Mouse (Mus musculus) left cerebral cortex, adult 18-20 months (tissue): ENCODE measurements at regions not wholly inside any gene's neighbourhood (a gene's known extent, or its start where the extent isn't known, plus 50 kb on each side); places are given as distances from the start of the nearest gene placed in this dataset.
A peak's percentile ranks its signal among the peaks of the same experiment; 100 is the strongest.

Source experiments
- DNase-seq, 2 experiments: peaks; one replicate each; pipeline ENCODE4 v3.0.0; 2021 to 2022; ENCODE audit warnings: low spot score in 2 of 2, mixed read lengths in 1 of 2

DNA sequence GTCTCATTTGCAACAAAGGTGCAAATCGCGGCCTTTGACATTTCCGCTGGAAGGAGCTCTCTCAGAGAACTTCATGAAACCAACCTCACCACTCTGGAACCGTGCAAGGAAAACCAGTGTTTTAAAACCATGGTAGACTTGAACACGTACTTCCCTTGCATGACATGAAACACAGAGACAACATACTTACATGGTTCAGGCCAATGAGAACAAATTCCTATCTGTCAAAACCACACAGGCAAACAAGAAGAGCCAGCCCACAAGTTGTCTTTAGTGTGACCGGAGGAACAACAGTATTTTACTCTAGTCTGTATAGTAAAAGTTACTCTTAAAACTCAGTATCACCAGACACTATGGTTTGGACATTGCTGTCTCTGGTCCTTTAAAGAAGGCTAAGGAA is 106.3 kb downstream of the Btg1 start:
- no peak for DNase-seq

DNA sequence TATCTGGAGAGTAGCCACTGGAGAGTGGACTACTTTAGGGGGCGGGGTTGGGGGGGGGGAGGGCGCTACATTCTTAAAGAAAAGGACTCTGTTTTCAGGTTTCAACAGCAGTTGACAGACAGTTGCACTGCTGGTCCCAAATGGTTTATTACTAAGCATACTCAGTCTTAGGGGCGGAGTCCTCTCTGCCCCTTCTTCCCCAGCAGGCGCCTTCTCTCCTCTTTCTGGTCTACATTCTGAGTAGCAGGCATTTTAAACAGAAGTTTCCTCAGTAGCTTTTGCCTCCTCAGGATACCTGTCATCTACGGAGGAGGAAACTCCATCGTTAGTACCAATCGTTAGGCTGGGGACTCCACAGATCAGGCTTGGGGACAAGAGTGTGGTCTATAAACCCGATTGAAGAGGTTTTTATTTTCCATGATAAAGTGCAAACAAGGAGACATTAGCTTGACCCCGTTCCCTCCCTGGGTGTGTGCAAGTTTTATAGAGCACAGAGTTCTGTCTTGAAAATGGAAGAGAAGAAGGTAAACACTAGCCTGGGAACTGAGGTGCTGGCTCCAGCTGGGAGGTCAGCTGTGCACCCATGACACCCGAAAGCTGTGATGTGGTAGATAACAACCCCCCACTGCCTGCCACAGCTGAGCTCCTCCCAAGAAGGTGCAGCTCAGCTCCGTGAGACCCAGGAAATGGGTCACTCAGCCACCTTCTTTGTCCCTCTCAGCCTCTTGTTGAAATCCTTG is 107.8 kb downstream of the Btg1 start:
- DNase-seq: no peak

DNA sequence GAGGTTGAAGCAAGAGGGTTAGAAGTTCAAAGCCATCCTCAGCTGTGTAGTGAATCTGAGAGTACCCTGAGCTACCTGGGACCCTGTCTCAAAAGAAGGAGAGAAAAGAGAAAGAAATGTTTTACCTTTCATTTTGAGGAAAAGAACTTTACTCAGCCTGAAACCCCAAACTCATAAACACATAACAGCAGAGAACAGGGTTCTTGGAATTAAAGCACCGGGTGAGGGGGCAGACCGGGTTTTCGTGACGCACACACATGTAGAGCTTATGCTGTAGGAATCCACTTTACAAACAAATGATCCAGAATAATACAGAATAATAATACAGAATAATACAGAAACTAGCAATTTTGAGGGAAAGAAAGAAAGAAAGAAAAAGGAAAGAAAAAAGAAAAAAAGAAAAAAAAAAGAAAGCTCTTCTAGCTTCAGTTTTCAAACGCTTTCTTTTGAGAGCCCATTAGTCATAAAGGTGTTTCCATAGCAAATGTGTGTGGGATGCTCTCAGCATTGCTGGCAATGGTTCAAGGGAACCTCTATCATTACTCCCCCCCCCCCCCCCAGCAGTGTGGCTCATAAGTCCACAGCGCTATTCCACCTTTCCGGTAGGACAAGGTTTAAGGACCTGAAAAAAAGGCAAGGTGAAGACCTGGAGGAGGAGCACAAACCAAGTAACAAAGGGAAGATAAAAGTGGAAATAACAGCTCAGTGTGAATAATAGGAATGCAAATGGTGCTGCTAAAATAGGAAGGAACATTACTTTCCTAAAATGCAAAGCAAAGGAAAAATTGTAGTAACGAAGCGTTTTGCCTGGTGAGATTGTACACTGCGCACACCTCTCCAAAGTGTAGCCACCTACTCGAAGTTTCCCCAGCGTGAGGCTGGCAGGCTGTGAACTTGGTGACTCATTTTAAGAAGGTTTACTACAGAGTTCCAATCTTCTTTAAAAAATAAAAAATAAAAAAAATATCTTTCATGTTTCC is 110.3 kb downstream of the Btg1 start:
- DNase-seq: peak; percentile 44 to 52

DNA sequence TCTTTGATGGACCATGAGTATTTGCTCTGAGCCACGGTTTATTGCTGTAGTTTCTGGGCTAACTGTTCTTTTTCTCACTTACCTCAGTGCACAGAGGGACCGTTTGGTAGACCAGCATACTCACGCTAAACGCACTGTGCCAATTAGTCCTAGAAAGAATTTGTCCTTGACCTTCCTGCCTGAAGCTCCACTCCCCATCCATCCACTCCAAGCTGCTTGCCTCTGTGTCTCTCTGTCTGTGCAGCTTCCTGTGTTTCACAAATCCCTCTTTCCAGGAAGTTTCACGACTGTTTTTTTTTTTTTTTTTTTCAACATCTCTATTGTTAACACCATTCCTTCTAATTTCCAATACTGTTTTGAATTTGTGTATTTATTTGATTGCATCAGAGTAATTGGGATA is 116.8 kb downstream of the Btg1 start:
- DNase-seq: no peak

DNA sequence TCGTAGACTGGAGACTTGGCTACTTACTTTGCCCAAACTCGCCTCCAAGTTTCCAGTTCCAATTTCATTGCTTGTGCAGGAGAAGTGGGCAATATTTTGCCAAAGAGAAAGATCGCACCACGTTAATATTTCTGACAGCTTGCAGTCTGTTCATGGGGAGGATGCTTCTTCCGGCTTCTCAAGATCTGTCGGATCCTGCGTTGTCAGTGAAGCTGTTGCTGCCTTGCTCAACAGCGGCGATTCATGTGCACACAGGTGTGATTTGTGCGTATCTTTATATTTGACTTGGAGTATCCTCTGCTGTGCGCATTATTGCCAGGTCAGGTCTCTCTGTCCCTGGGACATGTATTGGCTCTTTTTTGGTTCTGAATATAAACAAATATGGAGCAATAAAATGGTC is 118.3 kb downstream of the Btg1 start:
- DNase-seq: no peak

DNA sequence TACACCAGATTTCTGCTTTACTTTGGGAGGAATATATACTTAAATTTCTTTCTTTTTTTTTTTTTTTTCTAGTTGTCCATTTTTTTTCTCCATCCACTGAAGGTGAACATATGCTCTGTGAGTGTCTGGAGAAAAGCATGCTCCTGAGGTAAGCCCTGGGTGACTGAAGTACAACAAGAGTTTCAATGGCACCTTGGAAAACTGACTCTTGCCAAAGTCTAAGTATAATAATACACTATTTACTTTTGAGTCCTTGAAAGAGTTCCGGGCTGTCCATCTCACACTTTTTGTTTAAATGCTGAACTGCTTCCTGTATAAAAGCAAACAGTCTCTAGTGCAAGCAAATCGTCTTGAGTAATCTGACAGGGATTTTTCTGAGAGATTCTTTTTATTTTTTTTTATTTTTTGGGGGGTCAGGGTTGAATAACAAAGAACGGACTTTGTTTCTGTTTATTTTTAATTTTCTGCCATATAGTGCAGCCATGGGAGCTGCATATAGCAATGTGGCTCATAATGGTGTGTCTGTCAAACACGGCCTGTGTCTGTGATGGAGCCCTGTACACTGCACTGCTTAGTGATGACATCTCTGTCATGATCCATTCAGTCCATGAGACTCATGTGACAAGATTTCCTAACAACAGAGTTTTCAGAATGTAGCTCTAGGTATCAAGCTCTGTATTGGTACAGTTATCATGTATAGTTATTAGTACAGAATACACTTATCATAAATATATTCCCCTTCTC is 119.3 kb downstream of the Btg1 start:
- DNase-seq: no peak

DNA sequence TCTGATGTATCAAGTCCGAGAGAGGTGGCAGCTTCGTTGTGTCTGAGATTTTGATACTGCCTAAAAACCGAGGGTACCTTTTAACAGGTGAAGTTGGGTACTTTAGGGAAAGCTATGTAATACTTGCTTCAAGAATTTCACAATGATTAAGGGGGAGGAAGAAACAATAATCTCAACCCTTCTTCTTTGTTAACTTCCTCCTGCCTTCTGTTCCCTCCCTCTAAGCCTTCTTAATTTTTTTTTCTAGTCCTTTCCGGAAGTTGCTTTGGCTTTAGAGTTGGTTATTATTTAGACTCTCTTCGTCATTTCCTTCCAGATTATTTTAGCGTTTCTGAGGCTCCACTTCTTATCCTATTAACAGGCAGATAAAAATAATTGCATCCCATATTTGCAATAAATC is 121.2 kb downstream of the Btg1 start:
- DNase-seq: no peak

- no peak for DNase-seq
Measured at GRCm38 (mm10) chr10:96738606-96739005, 121.8 kb downstream of the Btg1 start.

DNA sequence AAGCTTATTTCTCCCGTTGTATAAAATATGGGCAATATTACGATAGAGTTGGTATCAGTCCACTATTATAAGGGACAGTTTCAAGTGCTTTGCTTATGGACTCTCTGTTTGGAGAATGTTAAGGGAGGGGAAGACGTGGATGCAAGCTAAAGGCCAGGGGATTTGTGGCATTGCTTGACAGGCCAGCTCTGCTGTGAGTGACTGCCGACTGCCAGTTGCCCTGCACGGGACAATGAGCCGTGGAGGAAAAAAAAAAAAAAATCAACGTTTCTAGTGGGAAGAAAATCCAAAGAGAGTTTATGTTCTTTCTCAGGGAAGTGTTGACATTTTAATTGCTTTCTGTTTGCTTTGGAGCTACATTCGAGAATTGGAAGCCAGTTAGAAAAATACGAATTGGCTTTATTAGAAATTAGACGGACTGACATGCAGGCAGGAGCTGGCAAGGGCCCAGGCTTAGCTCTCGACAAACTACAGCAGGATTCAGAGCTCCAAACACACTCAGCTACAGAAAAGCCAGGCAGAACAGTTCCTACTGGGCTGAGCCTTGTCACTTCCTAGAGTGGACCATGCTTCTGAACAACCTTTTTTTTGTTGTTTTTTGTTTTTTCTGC is 127.5 kb downstream of the Btg1 start:
- no peak for DNase-seq

DNA sequence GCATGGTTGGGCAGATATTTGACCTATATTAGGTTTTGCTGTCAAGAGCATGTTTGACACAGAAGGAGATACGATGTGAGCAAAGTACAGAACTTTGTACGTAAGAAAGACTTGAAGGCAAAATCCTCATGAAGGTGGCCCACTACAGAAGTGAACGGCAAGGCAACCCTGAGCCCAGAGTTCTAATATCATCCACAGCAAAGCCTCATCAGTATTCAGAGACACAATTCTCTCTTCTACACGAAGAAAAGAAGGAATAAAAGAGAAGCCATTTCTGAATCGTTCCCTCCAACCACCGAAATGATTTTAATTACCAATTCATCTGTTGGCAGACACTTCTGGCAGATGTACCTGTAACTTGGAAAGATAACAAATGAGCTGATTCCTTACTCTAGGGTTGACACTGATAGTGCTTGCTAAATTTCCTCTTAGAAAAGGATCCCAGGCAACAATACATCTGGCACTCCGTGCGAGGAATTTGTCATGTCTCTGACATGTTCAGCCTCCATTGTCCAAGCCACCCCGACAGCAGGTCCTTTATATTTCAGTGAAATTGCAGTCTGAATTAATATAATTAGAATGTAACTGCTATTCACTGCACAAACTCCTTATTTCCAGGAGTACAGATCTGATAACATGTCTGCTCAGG is 130.3 kb downstream of the Btg1 start:
- DNase-seq: no peak

- peak; percentile 7 to 20 for DNase-seq
Measured at GRCm38 (mm10) chr10:96750861-96751260, 134.1 kb downstream of the Btg1 start.

GRCm38 (mm10) chr10:96751580-96752264 is 134.9 kb downstream of the Btg1 start:
- peak; percentile 45 to 49 for DNase-seq

- no peak for DNase-seq
Measured at GRCm38 (mm10) chr10:96752531-96752930, 135.7 kb downstream of the Btg1 start.

GRCm38 (mm10) chr10:96753521-96753920 is 136.7 kb downstream of the Btg1 start:
- DNase-seq: no peak

DNA sequence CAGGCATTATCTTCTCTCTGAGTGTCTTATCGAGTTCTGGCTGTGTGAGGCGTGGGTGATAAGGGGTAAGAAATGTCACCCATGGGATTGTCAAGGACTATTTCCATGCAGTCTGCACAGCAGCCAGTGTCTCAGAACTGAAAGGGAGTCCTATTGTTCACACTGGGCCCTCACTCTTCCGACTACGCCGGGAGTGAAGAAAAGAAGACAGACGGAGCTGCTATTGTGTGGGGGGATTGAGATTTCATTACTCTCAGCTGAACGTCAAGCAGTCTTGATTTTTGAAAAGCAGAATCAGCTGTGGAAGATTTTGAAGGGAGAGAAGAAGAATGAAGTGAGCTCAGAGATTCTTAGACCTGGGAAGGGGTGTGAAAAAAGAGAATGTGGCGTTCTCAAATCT is 138.9 kb downstream of the Btg1 start:
- DNase-seq: no peak

- no peak for DNase-seq
Measured at GRCm38 (mm10) chr10:96756355-96757084, 139.7 kb downstream of the Btg1 start.

- DNase-seq: no peak
Measured at GRCm38 (mm10) chr10:96757311-96757710, 140.5 kb downstream of the Btg1 start.

DNA sequence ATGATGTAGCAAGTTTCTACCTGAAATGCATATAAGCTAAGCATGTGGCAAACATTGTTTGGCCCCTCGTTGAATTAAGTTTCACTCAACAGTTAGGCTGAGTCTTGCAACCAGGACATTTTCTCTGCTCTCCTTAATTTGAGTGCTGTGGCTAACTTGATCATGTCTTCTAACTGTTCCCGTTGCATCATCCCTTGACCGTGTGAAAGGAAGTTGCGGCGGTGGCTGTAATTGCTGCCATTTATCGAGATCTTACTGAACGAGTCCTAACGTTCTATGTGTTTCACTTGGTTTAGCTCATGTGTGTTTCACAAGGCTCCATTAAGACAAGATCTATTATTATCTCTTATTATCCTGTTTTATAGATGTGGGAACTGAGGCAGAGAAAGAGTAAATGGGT is 144.8 kb downstream of the Btg1 start:
- DNase-seq: no peak

DNA sequence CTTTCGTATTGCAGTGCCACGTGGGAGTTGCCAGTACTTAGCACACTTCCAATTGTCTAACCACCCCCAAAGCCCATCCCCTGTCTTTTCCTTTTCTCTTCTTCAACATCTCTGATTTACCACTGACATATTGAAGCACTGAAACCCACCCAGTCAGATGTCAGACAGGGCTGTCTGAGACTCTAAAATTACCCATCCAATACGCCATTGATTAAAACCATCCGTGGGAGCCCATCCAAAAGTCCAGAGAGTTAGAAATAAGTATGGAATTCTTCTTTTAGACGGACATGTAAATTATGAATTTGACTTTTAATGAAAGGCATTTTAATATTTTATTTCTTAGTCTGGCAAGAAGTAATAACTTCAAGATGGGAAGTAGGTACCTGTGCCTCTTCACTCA is 148.8 kb downstream of the Btg1 start:
- DNase-seq: no peak
